25 mouse cellular contexts compared by ENCODE assay signal in genomic region chr11:103688271-103688979, GRCm38 (mm10). TPM values are rescaled to one million over a fixed set of nuclear protein-coding genes. Genes with fewer than 3 reads are reported as not detected.
DNase-seq lines count a peak whose midpoint lies in the region; ATAC-seq and TF ChIP-seq lines count a peak whose summit lies in the region.
"Had no signal": no experiment of that assay in that cellular context is flagged by ENCODE, and none has a peak within 500 bp of the region (broad histone marks: within the 10 kb centered on the region; RNA-seq: fewer than 3 reads in every experiment).

No protein-coding gene starts in this region.

- H3K9me3 ChIP-seq in heart, embryonic 12.5 days (replicated peaks): no peaks in the 10 kb centered on the region
- H3K9me3 ChIP-seq in kidney, embryonic 15.5 days (replicated peaks): no peaks in the 10 kb centered on the region
- H3K9me3 ChIP-seq in CH12.LX (replicated peaks; ENCODE audit: low read length): no peaks in the 10 kb centered on the region
- no peaks in the 10 kb centered on the region for H3K9me3 ChIP-seq in forebrain, postnatal 0 days (ENCODE audit: low read length)
- H3K9me3 ChIP-seq: midbrain, embryonic 12.5 days had no signal

- H3K9ac ChIP-seq in heart, embryonic 12.5 days: peak overlapping the region; percentile 29; the same call in 1 of the 2 replicates
- no peak overlapping the region for H3K9ac ChIP-seq in kidney, embryonic 15.5 days
- no peak overlapping the region for H3K9ac ChIP-seq in CH12.LX (ENCODE audit: insufficient read depth, low read depth)
- no peak overlapping the region for H3K9ac ChIP-seq in forebrain, postnatal 0 days
- H3K9ac ChIP-seq: midbrain, embryonic 12.5 days had no signal

- peak overlapping the region; percentile 41 for H3K4me2 ChIP-seq in heart, embryonic 12.5 days
- no peak overlapping the region for H3K4me2 ChIP-seq in kidney, embryonic 15.5 days
- no peak overlapping the region for H3K4me2 ChIP-seq in CH12.LX (ENCODE audit: insufficient read depth, low read depth, poor library complexity, severe bottlenecking)
- no peak overlapping the region for H3K4me2 ChIP-seq in forebrain, postnatal 0 days (ENCODE audit: low read depth)
- H3K4me2 ChIP-seq: midbrain, embryonic 12.5 days had no signal

- no peak for TF ChIP-seq POLR2A in CH12.LX (IDR thresholded peaks at IDR 0.05; ENCODE audit: low read depth, low read length)

- in situ Hi-C loops in CH12.LX (cut with MboI; ENCODE audit: low pct_ligation_motif_present, low pct_unique_long_range_greater_than_20kb, low sequenced_read_pairs): no loop called here

- H3K36me3 ChIP-seq in heart, embryonic 12.5 days: peaks cover 43% of the 10 kb centered on the region
- peaks cover 56% of the 10 kb centered on the region for H3K36me3 ChIP-seq in kidney, embryonic 15.5 days
- H3K36me3 ChIP-seq in CH12.LX (replicated peaks in 1 of 2; ENCODE audit: control insufficient read depth in 1 of 2, insufficient read depth in 1 of 2, low read length in 1 of 2) (peaks cover 50 to 89% of the 10 kb centered on the region in 2 experiments), macrophage (ENCODE audit: inconsistent target) (peaks cover 23% of the 10 kb centered on the region)
- H3K36me3 ChIP-seq in forebrain, postnatal 0 days (ENCODE audit: insufficient read depth): peaks cover 47% of the 10 kb centered on the region

- WGBS in heart, embryonic 12.5 days: 12% methylated on average over 6 of the region's 6 CpGs
- 82% methylated on average over 6 of the region's 6 CpGs for WGBS in kidney, embryonic 15.5 days
- WGBS in macrophage (ENCODE audit: missing documents): 25% methylated on average over 6 of the region's 6 CpGs
- WGBS in forebrain, postnatal 0 days: 52% methylated on average over 6 of the region's 6 CpGs

- H3K27me3 ChIP-seq in heart, embryonic 12.5 days (replicated peaks): no peaks in the 10 kb centered on the region
- no peaks in the 10 kb centered on the region for H3K27me3 ChIP-seq in kidney, embryonic 15.5 days
- no peaks in the 10 kb centered on the region for H3K27me3 ChIP-seq in CH12.LX (replicated peaks)
- no peaks in the 10 kb centered on the region for H3K27me3 ChIP-seq in forebrain, postnatal 0 days (ENCODE audit: insufficient read depth, low read length)
- H3K27me3 ChIP-seq: midbrain, embryonic 12.5 days had no signal

- dilution Hi-C loops in CH12.LX (cut with MboI; ENCODE audit: extremely low pct_ligation_motif_present, extremely low pct_unique_long_range_greater_than_20kb, low sequenced_read_pairs): no loop called here

- no peak overlapping the region for H3K4me3 ChIP-seq in heart, embryonic 12.5 days
- no peak overlapping the region for H3K4me3 ChIP-seq in kidney, embryonic 15.5 days (replicated peaks)
- H3K4me3 ChIP-seq in CH12.LX (replicated peaks in 1 of 3; ENCODE audit: low read depth in 2 of 3, low read length in 2 of 3, poor library complexity in 1 of 3) (no peak overlapping the region), macrophage (ENCODE audit: inconsistent target) (no peak overlapping the region)
- no peak overlapping the region for H3K4me3 ChIP-seq in forebrain, postnatal 0 days (ENCODE audit: low read depth, low read length)
- H3K4me3 ChIP-seq: midbrain, embryonic 12.5 days had no signal

- TF ChIP-seq EP300 in CH12.LX (IDR thresholded peaks at IDR 0.05; ENCODE audit: low read length): no peak

- no peak for TF ChIP-seq CTCF in CH12.LX (conservative IDR thresholded peaks at IDR 0.05 in 1 of 2, IDR thresholded peaks at IDR 0.05 in 1 of 2; ENCODE audit: low read depth in 2 of 2, low read length in 2 of 2)
- no peak for TF ChIP-seq CTCF in forebrain, postnatal 0 days (IDR thresholded peaks at IDR 0.05; ENCODE audit: low read depth)

- peaks cover 71% of the 10 kb centered on the region for H3K4me1 ChIP-seq in heart, embryonic 12.5 days (replicated peaks)
- H3K4me1 ChIP-seq in kidney, embryonic 15.5 days: peaks cover 19% of the 10 kb centered on the region
- H3K4me1 ChIP-seq in CH12.LX (ENCODE audit: control insufficient read depth in 1 of 2, insufficient read depth in 2 of 2): peaks cover 3 to 28% of the 10 kb centered on the region in 2 experiments; a peak in 3 of 4 replicates
- H3K4me1 ChIP-seq in forebrain, postnatal 0 days (ENCODE audit: insufficient read depth): no peaks in the 10 kb centered on the region

- peak overlapping the region; percentile 87 for H3K27ac ChIP-seq in heart, embryonic 12.5 days (ENCODE audit: poor library complexity, severe bottlenecking)
- peak overlapping the region; percentile 63; the same call in 1 of the 2 replicates for H3K27ac ChIP-seq in kidney, embryonic 15.5 days
- H3K27ac ChIP-seq in CH12.LX (ENCODE audit: insufficient read depth, low read depth) (no peak overlapping the region), macrophage (peak overlapping the region; percentile 44)
- no peak overlapping the region for H3K27ac ChIP-seq in forebrain, postnatal 0 days (ENCODE audit: low read depth, low read length)
- H3K27ac ChIP-seq: midbrain, embryonic 12.5 days had no signal

- no peak for DNase-seq in heart, adult 9 months (ENCODE audit: low spot score in 2 of 2)
- no peak for DNase-seq in kidney, postnatal 36 days
- peak; percentile 24 for DNase-seq in CH12.LX (ENCODE audit: extremely low read depth)
- no peak for DNase-seq in forebrain, postnatal 0 days
- DNase-seq: adrenal gland, postnatal 25 days; cerebellum, adult 8-10 months; heart, postnatal 14 days; kidney, postnatal 14 days; lung, postnatal 14 days; right cerebral cortex, postnatal 25 days; thymus, adult 18-20 months had no signal

- H3K79me2 ChIP-seq in CH12.LX (replicated peaks; ENCODE audit: control insufficient read depth, extremely low read depth, insufficient read depth, poor library complexity, severe bottlenecking) (peaks cover 34% of the 10 kb centered on the region), macrophage (ENCODE audit: inconsistent target) (peaks cover 70% of the 10 kb centered on the region)

- peak; percentile 58 for ATAC-seq in heart, embryonic 12.5 days (ENCODE audit: insufficient number of reproducible peaks, low FRiP score)
- ATAC-seq in kidney, embryonic 15.5 days (replicated peaks; ENCODE audit: low FRiP score): no peak
- ATAC-seq in frontal cortex, adult (ENCODE audit: low TSS enrichment): no peak
- no peak for ATAC-seq in forebrain, postnatal 0 days
- ATAC-seq: activated CD4-positive, CD25-positive, alpha-beta regulatory T cell, adult 4 months; hindbrain, embryonic 16.5 days had no signal

- no peak for TF ChIP-seq RAD21 in CH12.LX (IDR thresholded peaks at IDR 0.05; ENCODE audit: low read depth, low read length)

TF ChIP-seq in CH12.LX, 34 proteins besides CTCF, POLR2A, EP300 and RAD21 (continues in another document):
- TF ChIP-seq USF1 (IDR thresholded peaks at IDR 0.05; ENCODE audit: low read depth, low read length) (no peak), ETS1 (conservative IDR thresholded peaks at IDR 0.05; ENCODE audit: low read depth, low read length) (no peak), JUN (IDR thresholded peaks at IDR 0.05; ENCODE audit: insufficient read depth, low read depth, low read length) (no peak), POLR2AphosphoS2 (IDR thresholded peaks at IDR 0.05; ENCODE audit: low read depth, low read length) (no peak), TBP (conservative IDR thresholded peaks at IDR 0.05; ENCODE audit: low read depth, low read length) (no peak), MAFK (IDR thresholded peaks at IDR 0.05; ENCODE audit: insufficient replicate concordance, low read length) (no peak), CHD1 (IDR thresholded peaks at IDR 0.05; ENCODE audit: low read depth, low read length) (no peak), PAX5 (IDR thresholded peaks at IDR 0.05; ENCODE audit: low read length) (no peak), JUND (conservative IDR thresholded peaks at IDR 0.05; ENCODE audit: low read depth, low read length) (no peak)

RNA-seq across cellular contexts. Expression of gene Gosr2, which starts 9.3 kb away (rescaled TPM):
- 69.7 and 69.9 TPM in 2 replicates for polyA plus RNA-seq in heart, embryonic 12.5 days (2016; fragmentation: Nextera tagmentation; extraction: Ambion mirVana)
- polyA plus RNA-seq in kidney, embryonic 15.5 days (2015; fragmentation: Nextera tagmentation; extraction: Ambion mirVana): 80.4 and 83.9 TPM in 2 replicates
- total RNA-seq in CH12.LX (2012; rRNA removed) (93.7 and 109 TPM in 2 replicates), CH12.LX (2014; rRNA removed) (106 and 108 TPM in 2 replicates)
- polyA plus RNA-seq in CH12.LX (2012; ENCODE audit: insufficient read length, low read depth) (107 and 109 TPM in 2 replicates), macrophage (2018) (56.1 to 79.8 TPM (median 73.7 TPM) in 3 replicates)
- total RNA-seq in macrophage (2018; cell fraction: chromatin; rRNA removed): 100 to 1,000 TPM in 1 of 26 experiments, 10 to 100 TPM in 25; 22.9 to 118 (median 31.8) TPM
- 100 to 1,000 TPM in 3 of 26 experiments, 10 to 100 TPM in 23; 76.2 to 133 (median 83.1) TPM for total RNA-seq in macrophage (2018; cell fraction: cytosol; rRNA removed)
- 10 to 100 TPM; 36.6 to 91.3 (median 50.0) TPM for total RNA-seq in macrophage (2018; cell fraction: nucleus; rRNA removed)
- total RNA-seq in forebrain, postnatal 0 days (2014; rRNA removed): 91.6 and 117 TPM in 2 replicates
- polyA plus RNA-seq in forebrain, postnatal 0 days (2015; fragmentation: Nextera tagmentation; extraction: Ambion mirVana): 102 and 103 TPM in 2 replicates

RNA-seq across cellular contexts. Expression of gene Rprml, which starts 39.1 kb away (rescaled TPM):
- polyA plus RNA-seq in heart, embryonic 12.5 days (2016; fragmentation: Nextera tagmentation; extraction: Ambion mirVana): 0.63 and 0.79 TPM in 2 replicates
- not detected in 2 replicates for polyA plus RNA-seq in kidney, embryonic 15.5 days (2015; fragmentation: Nextera tagmentation; extraction: Ambion mirVana)
- total RNA-seq in CH12.LX (2012; rRNA removed) (not detected in 2 replicates), CH12.LX (2014; rRNA removed) (not detected in 2 replicates)
- polyA plus RNA-seq in CH12.LX (2012; ENCODE audit: insufficient read length, low read depth) (not detected in 2 replicates), macrophage (2018) (not detected in 3 replicates)
- total RNA-seq in macrophage (2018; cell fraction: chromatin; rRNA removed): not detected
- under 1 TPM in 1 of 26 experiments, not detected in 25; 0.24 TPM for total RNA-seq in macrophage (2018; cell fraction: cytosol; rRNA removed)
- not detected for total RNA-seq in macrophage (2018; cell fraction: nucleus; rRNA removed)
- total RNA-seq in forebrain, postnatal 0 days (2014; rRNA removed): 44.8 and 56.6 TPM in 2 replicates
- 65.4 and 71.1 TPM in 2 replicates for polyA plus RNA-seq in forebrain, postnatal 0 days (2015; fragmentation: Nextera tagmentation; extraction: Ambion mirVana)
- total RNA-seq: heart, postnatal 14 days had no signal
- polyA plus RNA-seq: activated CD4-positive, CD25-positive, alpha-beta regulatory T cell, adult 4 months; embryonic facial prominence, embryonic 14.5 days; liver, embryonic 16.5 days; midbrain, embryonic 12.5 days had no signal

RNA-seq across cellular contexts. Expression of gene Lyzl6, which starts 49.7 kb away (rescaled TPM):
- not detected in 2 replicates for polyA plus RNA-seq in heart, embryonic 12.5 days (2016; fragmentation: Nextera tagmentation; extraction: Ambion mirVana)
- polyA plus RNA-seq in kidney, embryonic 15.5 days (2015; fragmentation: Nextera tagmentation; extraction: Ambion mirVana): not detected in 2 replicates
- total RNA-seq in CH12.LX (2012; rRNA removed): not detected in 2 replicates
- not detected in 2 replicates for total RNA-seq in CH12.LX (2014; rRNA removed)
- not detected in 2 replicates for polyA plus RNA-seq in CH12.LX (2012; ENCODE audit: insufficient read length, low read depth)
- not detected for total RNA-seq in macrophage (2018; cell fraction: chromatin; rRNA removed)
- not detected for total RNA-seq in macrophage (2018; cell fraction: cytosol; rRNA removed)
- total RNA-seq in macrophage (2018; cell fraction: nucleus; rRNA removed): not detected
- polyA plus RNA-seq in macrophage (2018): not detected in 3 replicates
- total RNA-seq in forebrain, postnatal 0 days (2014; rRNA removed): not detected in 2 replicates
- not detected in 2 replicates for polyA plus RNA-seq in forebrain, postnatal 0 days (2015; fragmentation: Nextera tagmentation; extraction: Ambion mirVana)
- total RNA-seq: adrenal gland, postnatal 25 days; gastrocnemius, adult 8-10 months; heart, postnatal 14 days; layer of hippocampus, postnatal 10 days had no signal
- polyA plus RNA-seq: activated CD4-positive, CD25-positive, alpha-beta regulatory T cell, adult 4 months; cortical plate, adult 2 months; embryonic facial prominence, embryonic 14.5 days; hindbrain, embryonic 16.5 days; limb, embryonic 14.5 days; liver, embryonic 16.5 days; midbrain, embryonic 12.5 days; neural tube, embryonic 14.5 days had no signal

Comparison
In these comparisons a context has a peak if more than half of its experiments do, and no peak if none do; other contexts are left out.
1. H3K27ac ChIP-seq: peak in heart, embryonic 12.5 days (single experiment), kidney, embryonic 15.5 days (single experiment) and macrophage (single experiment); none in CH12.LX (single experiment) and forebrain, postnatal 0 days (single experiment).
2. RNA of gene Rprml, which starts 39.1 kb away (polyA plus RNA-seq): 65.4 to 71.1 TPM in forebrain, postnatal 0 days; 0.63 to 0.79 TPM in heart, embryonic 12.5 days, not detected in kidney, embryonic 15.5 days, not detected in CH12.LX and not detected in macrophage; every median in the first group is over 10 times any median in the second.